Mouse (Mus musculus) forebrain, embryonic 10.5 days (tissue): ENCODE data around the gene Gm20708. TPM values are rescaled to one million over a fixed set of nuclear protein-coding genes. Genes with fewer than 3 reads are reported as not detected.

Source experiments
- DNase-seq: peaks from one replicate; pipeline ENCODE4 v3.0.0-alpha.2; 2017; ENCODE audit warnings: low spot score; ENCODE audit errors: extremely low spot score
- H3K27ac ChIP-seq: fragments of 300-500 bp; sonication (generic); 2 replicates; pipeline ENCODE4 v1.5.1; 2016; ENCODE audit warnings: mild to moderate bottlenecking
- H3K27me3 ChIP-seq: fragments of 300-500 bp; sonication (generic); 2 replicates; pipeline ENCODE4 v1.6.1; 2016; ENCODE audit warnings: mild to moderate bottlenecking; ENCODE audit not compliant: poor library complexity, severe bottlenecking
- H3K36me3 ChIP-seq: fragments of 300-500 bp; sonication (generic); replicated peaks from 2 replicates; pipeline ENCODE4 v1.6.1; 2016; ENCODE audit warnings: mild to moderate bottlenecking, moderate library complexity
- H3K4me1 ChIP-seq: fragments of 300-500 bp; sonication (generic); 2 replicates; pipeline ENCODE4 v1.6.1; 2016
- H3K4me3 ChIP-seq: fragments of 300-500 bp; sonication (generic); 2 replicates; pipeline ENCODE4 v1.5.1; 2016; ENCODE audit warnings: mild to moderate bottlenecking, moderate library complexity
- H3K9me3 ChIP-seq: fragments of 300-500 bp; sonication (generic); 2 replicates; pipeline ENCODE4 v1.6.1; 2016; ENCODE audit warnings: mild to moderate bottlenecking, moderate library complexity
- WGBS: fragments of 180-500 bp; shearing (Covaris S2); methylation state at CpG from one replicate; pipeline ENCODE4 v1.1.7; 2016; 5-methylcytosine and 5-hydroxymethylcytosine counted together
- polyA plus RNA-seq: library from polyadenylated mRNA; unstranded; fragments of >200 nt; fragmentation: Nextera tagmentation; extraction: Ambion mirVana; gene quantifications from 2 replicates; pipeline ENCODE4 v1.2.1, GENCODE M21; 2016

Gene Gm20708
- 0.17 and 0.58 TPM in 2 replicates for polyA plus RNA-seq

DNA sequence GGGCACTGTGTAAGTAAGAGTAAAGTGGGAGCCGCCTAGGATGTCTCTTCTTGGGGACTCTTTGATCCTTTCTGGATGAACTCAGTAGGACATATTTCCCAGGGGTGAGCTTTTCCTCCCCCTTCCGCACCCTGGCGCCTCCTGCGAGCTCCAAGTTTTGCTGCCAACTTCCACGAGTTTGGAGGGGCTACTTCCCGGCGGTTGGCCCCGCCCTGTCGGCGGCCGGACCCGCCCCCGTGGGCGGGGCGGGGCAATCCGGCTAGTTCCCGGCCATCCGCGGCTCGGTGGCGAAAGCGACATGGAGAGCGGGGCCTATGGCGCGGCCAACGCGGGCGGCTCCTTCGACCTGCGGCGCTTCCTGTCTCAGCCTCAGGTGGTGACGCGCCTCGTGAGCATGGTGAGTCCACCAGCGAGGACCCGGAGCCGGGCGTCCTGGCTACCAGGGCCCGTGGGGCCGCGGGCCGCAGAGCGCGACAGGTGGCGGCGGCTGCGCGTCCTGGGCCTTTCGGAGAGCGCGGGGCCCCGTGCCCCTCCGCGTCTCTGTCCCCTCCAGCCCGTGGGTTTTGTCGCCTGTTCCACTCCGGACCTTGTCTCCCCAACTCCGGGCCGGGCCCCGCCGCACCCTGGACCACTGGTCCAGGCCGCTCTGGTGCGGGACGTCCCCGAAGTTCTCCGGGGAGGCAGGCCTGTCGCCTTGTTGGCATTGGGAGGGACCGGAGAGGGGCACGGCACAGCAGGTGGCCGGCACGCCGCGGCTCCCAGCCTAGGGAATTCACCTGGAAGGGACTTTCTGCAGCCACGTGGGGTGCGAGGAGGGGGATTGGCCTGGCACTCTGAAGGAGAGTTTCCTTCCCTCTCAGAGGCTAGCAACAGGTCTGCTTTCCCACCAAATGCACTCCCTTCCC is at the start of gene Gm20708, which contains the start of gene Syngr2:
TSS of gene Gm20708 (plus strand) at position 262 of the 905 bp plus-strand sequence.
TSS of gene Syngr2 (plus strand) at position 262 of the 905 bp plus-strand sequence.
- DNase-seq = peak; percentile 83
- Histone ChIP-seq H3K4me3 (peak within 1 kb of the TSS; percentile 92), H3K9me3 (no peaks in the 10 kb centered on the region), H3K36me3 (peaks cover 34% of the 10 kb centered on the region), H3K27me3 (0 out of 2 replicates have a peak, but pooled peaks cover 4% of the 10 kb centered on the region), H3K4me1 (peaks cover 32% of the 10 kb centered on the region), H3K27ac (peak within 1 kb of the TSS; percentile 85)
- WGBS = under 1% methylated on average over 75 of the region's 75 CpGs

- 0 out of 2 replicates have a peak overlapping the region, but pooled peaks have one; percentile 44 for H3K27ac ChIP-seq
- H3K4me1 ChIP-seq = no peaks in the 10 kb centered on the region
- H3K9me3 ChIP-seq = no peaks in the 10 kb centered on the region
- no peak overlapping the region for H3K4me3 ChIP-seq
- DNase-seq = no peak
- 96% methylated on average over 26 of the region's 26 CpGs for WGBS
- H3K36me3 ChIP-seq = peaks cover 96% of the 10 kb centered on the region
- no peaks in the 10 kb centered on the region for H3K27me3 ChIP-seq
Measured at GRCm38 (mm10) chr11:117760374-117761119, 48.9 kb upstream of the Gm20708 start.

DNA sequence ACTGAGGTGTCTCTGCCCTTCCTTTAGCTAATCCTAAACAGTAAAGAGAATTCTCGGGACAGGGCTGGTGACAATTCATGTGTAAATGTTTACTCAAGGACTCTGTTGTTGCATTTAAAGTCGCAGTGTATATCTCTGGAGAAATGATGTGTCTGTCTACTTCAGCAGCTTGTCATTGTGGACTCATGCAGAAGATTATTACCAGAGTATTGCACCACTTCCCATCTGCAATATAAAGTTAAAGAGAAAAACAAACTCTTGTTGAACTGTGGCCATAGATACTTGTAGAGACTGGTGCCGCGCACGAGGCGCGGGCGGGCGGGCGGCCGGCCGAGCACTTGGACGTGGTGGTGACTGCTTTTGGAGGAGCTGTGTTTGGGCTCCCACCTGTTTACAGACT is 47.7 kb upstream of the Gm20708 start:
- no peak for DNase-seq
- H3K27me3 ChIP-seq = no peaks in the 10 kb centered on the region
- H3K4me3 ChIP-seq = no peak overlapping the region
- H3K4me1 ChIP-seq = no peaks in the 10 kb centered on the region
- no peaks in the 10 kb centered on the region for H3K9me3 ChIP-seq
- WGBS = 95% methylated on average over 13 of the region's 13 CpGs
- peaks cover 96% of the 10 kb centered on the region for H3K36me3 ChIP-seq
- no peak overlapping the region for H3K27ac ChIP-seq

- no peak for DNase-seq
- no peaks in the 10 kb centered on the region for H3K9me3 ChIP-seq
- no peak overlapping the region for H3K27ac ChIP-seq
- no peak overlapping the region for H3K4me3 ChIP-seq
- peaks cover 92% of the 10 kb centered on the region for H3K36me3 ChIP-seq
- WGBS = 93% methylated on average over 12 of the region's 12 CpGs
- no peaks in the 10 kb centered on the region for H3K27me3 ChIP-seq
- no peaks in the 10 kb centered on the region for H3K4me1 ChIP-seq
Measured at GRCm38 (mm10) chr11:117762246-117762645, 47.2 kb upstream of the Gm20708 start.

DNA sequence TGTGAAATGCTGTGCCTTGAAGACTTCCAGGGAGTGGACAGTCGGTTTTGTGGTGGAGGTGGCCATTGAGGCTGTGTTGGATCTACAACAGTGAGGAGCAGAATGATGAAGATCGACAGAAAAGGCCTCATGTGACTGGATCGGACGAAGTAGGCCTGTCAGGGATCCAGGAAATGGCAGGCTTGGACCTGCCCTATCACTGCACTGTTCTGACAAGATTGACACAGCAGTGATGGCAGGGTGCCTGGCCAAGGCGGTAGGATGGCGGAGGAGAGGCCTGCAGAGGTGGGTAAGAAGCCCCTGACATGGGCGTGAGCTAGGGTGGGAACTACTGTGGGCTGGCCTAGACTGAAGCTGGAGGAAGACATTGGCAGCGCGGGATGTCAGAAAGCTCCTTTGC is 45.1 kb upstream of the Gm20708 start:
- Histone ChIP-seq H3K4me1 (peaks cover 4% of the 10 kb centered on the region; the same call in 1 of the 2 replicates), H3K27me3 (no peaks in the 10 kb centered on the region), H3K27ac (no peak overlapping the region), H3K9me3 (no peaks in the 10 kb centered on the region), H3K36me3 (peaks cover 73% of the 10 kb centered on the region), H3K4me3 (no peak overlapping the region)
- DNase-seq = no peak
- WGBS = 95% methylated on average over 9 of the region's 9 CpGs

GRCm38 (mm10) chr11:117765361-117765760 is 44.1 kb upstream of the Gm20708 start:
- no peaks in the 10 kb centered on the region for H3K27me3 ChIP-seq
- no peak overlapping the region for H3K4me3 ChIP-seq
- no peak for DNase-seq
- peaks cover 63% of the 10 kb centered on the region for H3K36me3 ChIP-seq
- 94% methylated on average over 5 of the region's 5 CpGs for WGBS
- H3K9me3 ChIP-seq = no peaks in the 10 kb centered on the region
- H3K27ac ChIP-seq = no peak overlapping the region
- H3K4me1 ChIP-seq = peaks cover 13% of the 10 kb centered on the region

DNA sequence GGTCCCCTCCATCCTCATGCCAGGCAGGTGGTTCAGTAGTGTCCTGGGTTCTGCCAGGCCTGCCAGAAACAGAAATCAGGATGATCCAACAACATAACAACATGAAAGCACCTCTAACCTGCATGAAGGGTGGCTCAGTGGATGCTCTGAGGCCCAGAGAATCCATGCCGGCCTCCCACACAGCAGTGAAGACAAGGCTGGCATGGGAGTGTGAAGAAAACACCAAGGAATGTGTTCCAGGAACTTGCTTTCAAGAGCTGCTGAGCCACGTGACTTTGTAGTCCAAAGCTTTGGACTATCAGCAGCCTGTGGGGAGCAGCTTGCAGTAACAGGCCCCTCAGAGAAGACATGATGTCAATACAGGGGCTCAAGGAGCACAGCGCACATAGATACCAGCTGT is 43.2 kb upstream of the Gm20708 start:
- 88% methylated on average over 3 of the region's 3 CpGs for WGBS
- no peak overlapping the region for H3K4me3 ChIP-seq
- no peak for DNase-seq

GRCm38 (mm10) chr11:117768725-117769682 is 40.5 kb upstream of the Gm20708 start:
- Histone ChIP-seq H3K27me3 (no peaks in the 10 kb centered on the region), H3K4me3 (no peak overlapping the region), H3K9me3 (no peaks in the 10 kb centered on the region), H3K4me1 (peaks cover 13% of the 10 kb centered on the region), H3K36me3 (peaks cover 42% of the 10 kb centered on the region), H3K27ac (peak overlapping the region; percentile 48; the same call in 1 of the 2 replicates)
- WGBS = 91% methylated on average over 20 of the region's 20 CpGs
- DNase-seq = no peak

More for the DNA sequence above, 43.2 kb upstream of the Gm20708 start:
- Histone ChIP-seq H3K36me3 (peaks cover 54% of the 10 kb centered on the region), H3K4me1 (peaks cover 13% of the 10 kb centered on the region), H3K9me3 (no peaks in the 10 kb centered on the region), H3K27ac (no peak overlapping the region), H3K27me3 (no peaks in the 10 kb centered on the region)

- Histone ChIP-seq H3K27me3 (no peaks in the 10 kb centered on the region), H3K9me3 (no peaks in the 10 kb centered on the region), H3K27ac (0 out of 2 replicates have a peak overlapping the region, but pooled peaks have one; percentile 48), H3K4me1 (peaks cover 13% of the 10 kb centered on the region), H3K36me3 (peaks cover 38% of the 10 kb centered on the region), H3K4me3 (no peak overlapping the region)
- DNase-seq = no peak
- WGBS = 95% methylated on average over 7 of the region's 7 CpGs
Measured at GRCm38 (mm10) chr11:117769683-117770047, 39.8 kb upstream of the Gm20708 start.

DNA sequence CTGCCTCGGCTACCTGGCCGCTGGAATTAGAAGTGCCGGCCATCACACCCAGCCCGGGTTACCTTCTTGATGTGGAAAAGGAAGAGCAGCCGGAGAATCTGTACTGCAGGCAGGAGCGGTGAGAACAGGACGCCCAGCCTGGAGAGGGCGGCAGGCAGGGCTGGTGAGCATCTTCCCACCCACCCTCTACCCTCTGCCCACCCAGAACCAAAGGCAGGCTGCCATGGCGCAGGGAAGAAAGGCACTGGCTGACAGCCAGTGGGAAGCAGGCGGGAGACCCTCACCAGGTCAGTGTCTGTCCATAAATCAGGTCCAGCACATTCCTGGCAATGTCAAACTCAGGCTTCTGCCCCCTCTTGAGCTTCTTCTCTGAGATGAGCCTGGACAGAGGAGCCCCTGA is 39.1 kb upstream of the Gm20708 start:
- Histone ChIP-seq H3K4me3 (no peak overlapping the region), H3K9me3 (no peaks in the 10 kb centered on the region), H3K27ac (no peak overlapping the region), H3K36me3 (peaks cover 35% of the 10 kb centered on the region), H3K27me3 (no peaks in the 10 kb centered on the region), H3K4me1 (peaks cover 13% of the 10 kb centered on the region)
- no peak for DNase-seq
- 89% methylated on average over 10 of the region's 10 CpGs for WGBS

GRCm38 (mm10) chr11:117772352-117772751 is 37.1 kb upstream of the Gm20708 start:
- no peak for DNase-seq
- Histone ChIP-seq H3K27ac (no peak overlapping the region), H3K36me3 (peaks cover 19% of the 10 kb centered on the region; the same call in 1 of the 2 replicates), H3K27me3 (no peaks in the 10 kb centered on the region), H3K9me3 (no peaks in the 10 kb centered on the region), H3K4me1 (peaks cover 13% of the 10 kb centered on the region), H3K4me3 (no peak overlapping the region)
- WGBS = 96% methylated on average over 7 of the region's 7 CpGs

- Histone ChIP-seq H3K27me3 (peaks cover 21% of the 10 kb centered on the region), H3K9me3 (no peaks in the 10 kb centered on the region), H3K27ac (no peak overlapping the region), H3K36me3 (peaks cover 20% of the 10 kb centered on the region; the same call in 1 of the 2 replicates), H3K4me1 (peaks cover 29% of the 10 kb centered on the region), H3K4me3 (no peak overlapping the region)
- no peak for DNase-seq
- 93% methylated on average over 10 of the region's 10 CpGs for WGBS
Measured at GRCm38 (mm10) chr11:117774925-117775324, 34.5 kb upstream of the Gm20708 start.
